Mouse (Mus musculus) liver, embryonic 14.5 days (tissue): ENCODE measurements at regions not wholly inside any gene's neighbourhood (a gene's known extent, or its start where the extent isn't known, plus 50 kb on each side); places are given as distances from the start of the nearest gene placed in this dataset.

ENCODE experiments used
- ATAC-seq: fragments of 200-750 bp; cut with Nextera tagmentation; 2 replicates; pipeline ENCODE4 v1.8.0; 2017; ENCODE audit warnings: moderate number of reproducible peaks, mild to moderate bottlenecking, moderate library complexity; ENCODE audit not compliant: insufficient read depth
- DNase-seq, 3 experiments: peaks; one replicate each; pipeline ENCODE4 v3.0.0-alpha.2; 2012 to 2013; ENCODE audit warnings: low read depth in 3 of 3, low spot score in 3 of 3
- H3K27ac ChIP-seq: fragments of 300-500 bp; sonication (generic); 2 replicates; pipeline ENCODE4 v1.5.1; 2014; ENCODE audit warnings: moderate library complexity, mild to moderate bottlenecking, control low read depth, inconsistent platforms
- H3K27me3 ChIP-seq: fragments of 300-500 bp; sonication (generic); 2 replicates; pipeline ENCODE4 v1.6.1; 2014; ENCODE audit warnings: mild to moderate bottlenecking, low read length, moderate library complexity; ENCODE audit not compliant: control insufficient read depth, insufficient read depth
- H3K36me3 ChIP-seq: fragments of 300-500 bp; sonication (generic); replicated peaks from 2 replicates; pipeline ENCODE4 v1.6.1; 2014; ENCODE audit warnings: low read depth; ENCODE audit not compliant: control insufficient read depth, insufficient read depth
- H3K4me1 ChIP-seq, 2 experiments: fragments of 200-500 bp in 1 of 2; fragments of 300-500 bp in 1 of 2; sonication (generic) in 1 of 2; replicated peaks; 2 replicates each; pipeline ENCODE4 v1.6.1; 2012 to 2014; ENCODE audit warnings: antibody characterized with exemption in 1 of 2, inconsistent platforms in 1 of 2, low read length in 1 of 2; ENCODE audit not compliant: control insufficient read depth in 2 of 2, insufficient read depth in 2 of 2
- H3K4me2 ChIP-seq: fragments of 300-500 bp; sonication (generic); 2 replicates; pipeline ENCODE4 v1.6.1; 2014; ENCODE audit warnings: low read depth, mild to moderate bottlenecking, control low read depth, moderate library complexity
- H3K4me3 ChIP-seq, 2 experiments: fragments of 200-500 bp in 1 of 2; fragments of 300-500 bp in 1 of 2; sonication (generic) in 1 of 2; 2 replicates each; pipeline ENCODE4 v1.5.1; 2012 to 2014; ENCODE audit warnings: low read depth in 2 of 2, low read length in 2 of 2, mild to moderate bottlenecking in 2 of 2, control low read depth in 1 of 2, inconsistent platforms in 1 of 2, moderate library complexity in 1 of 2; ENCODE audit not compliant: insufficient read depth in 1 of 2
- H3K9ac ChIP-seq: fragments of 300-500 bp; sonication (generic); replicated peaks from 2 replicates; pipeline ENCODE4 v1.6.1; 2014; ENCODE audit warnings: mild to moderate bottlenecking, control low read depth, moderate library complexity
- H3K9me3 ChIP-seq: fragments of 300-500 bp; sonication (generic); 2 replicates; pipeline ENCODE4 v1.6.1; 2016; ENCODE audit warnings: low read length, mixed read lengths; ENCODE audit not compliant: control insufficient read depth
- CTCF ChIP-seq: IDR thresholded peaks from 2 replicates; pipeline ENCODE4 v1.5.1; 2016; ENCODE audit warnings: antibody characterized with exemption, low read depth, control low read depth
- EP300 ChIP-seq: IDR thresholded peaks from 2 replicates; pipeline ENCODE4 v1.6.1; 2016; ENCODE audit warnings: antibody characterized with exemption, low read depth
- WGBS: fragments of 180-500 bp; shearing (Covaris S2); extraction: QIAGEN DNeasy Blood & Tissue Kit; methylation state at CpG from one replicate; pipeline ENCODE4 v1.1.7; 2014; ENCODE audit not compliant: insufficient replicate concordance; 5-methylcytosine and 5-hydroxymethylcytosine counted together

- Histone ChIP-seq H3K27me3 (no peaks in the 10 kb centered on the region), H3K4me1 (no peaks in the 10 kb centered on the region), H3K4me3 (no peak overlapping the region), H3K36me3 (no peaks in the 10 kb centered on the region), H3K4me2 (no peak overlapping the region), H3K9me3 (no peaks in the 10 kb centered on the region), H3K9ac (no peak overlapping the region), H3K27ac (no peak overlapping the region)
- 17% methylated on average over 4 of the region's 4 CpGs for WGBS
- TF ChIP-seq EP300 (no peak), CTCF (no peak)
- no peak for DNase-seq
- no peak for ATAC-seq
These were observed 89.8 kb downstream of the Kif26a start for GRCm38 (mm10) chr12:112235841-112236240.

GRCm38 (mm10) chr12:112237061-112237490, 91.1 kb downstream of the Kif26a start:
- no peak overlapping the region for H3K9ac ChIP-seq
- H3K4me1 ChIP-seq = no peaks in the 10 kb centered on the region
- no peak for ATAC-seq
- no peaks in the 10 kb centered on the region for H3K27me3 ChIP-seq
- H3K36me3 ChIP-seq = no peaks in the 10 kb centered on the region
- no peak for DNase-seq
- H3K4me2 ChIP-seq = no peak overlapping the region
- no peak overlapping the region for H3K27ac ChIP-seq
- 59% methylated on average over 13 of the region's 13 CpGs for WGBS
- no peak for TF ChIP-seq CTCF
- no peak for TF ChIP-seq EP300
- H3K9me3 ChIP-seq = no peaks in the 10 kb centered on the region
- H3K4me3 ChIP-seq = no peak overlapping the region

DNA sequence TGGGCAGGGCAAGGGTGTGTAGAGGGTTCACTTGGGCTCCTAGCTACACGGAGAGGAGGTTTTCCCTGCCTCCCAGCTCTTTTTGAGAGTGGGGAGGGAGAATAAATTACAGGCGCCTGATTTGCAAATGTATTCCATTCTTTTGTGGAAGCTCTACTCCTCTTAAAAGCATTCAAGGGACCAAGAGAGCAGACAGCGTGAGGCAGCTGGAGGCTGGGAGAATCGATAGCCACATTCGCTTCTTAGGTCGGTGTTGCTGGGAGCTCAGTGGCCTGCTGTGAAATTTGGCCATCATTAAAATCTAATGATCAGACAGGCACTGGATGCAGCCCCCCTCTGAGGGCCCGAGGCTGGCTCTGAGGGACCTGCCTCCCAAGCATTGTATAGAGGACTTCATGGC, 92.8 kb downstream of the Kif26a start:
- Histone ChIP-seq H3K9me3 (no peaks in the 10 kb centered on the region), H3K9ac (no peak overlapping the region), H3K27me3 (no peaks in the 10 kb centered on the region), H3K4me2 (no peak overlapping the region), H3K4me1 (no peaks in the 10 kb centered on the region), H3K4me3 (no peak overlapping the region), H3K27ac (no peak overlapping the region), H3K36me3 (no peaks in the 10 kb centered on the region)
- ATAC-seq (no peak), DNase-seq (no peak)
- TF ChIP-seq EP300 = no peak
- no peak for TF ChIP-seq CTCF
- 26% methylated on average over 7 of the region's 7 CpGs for WGBS

DNA sequence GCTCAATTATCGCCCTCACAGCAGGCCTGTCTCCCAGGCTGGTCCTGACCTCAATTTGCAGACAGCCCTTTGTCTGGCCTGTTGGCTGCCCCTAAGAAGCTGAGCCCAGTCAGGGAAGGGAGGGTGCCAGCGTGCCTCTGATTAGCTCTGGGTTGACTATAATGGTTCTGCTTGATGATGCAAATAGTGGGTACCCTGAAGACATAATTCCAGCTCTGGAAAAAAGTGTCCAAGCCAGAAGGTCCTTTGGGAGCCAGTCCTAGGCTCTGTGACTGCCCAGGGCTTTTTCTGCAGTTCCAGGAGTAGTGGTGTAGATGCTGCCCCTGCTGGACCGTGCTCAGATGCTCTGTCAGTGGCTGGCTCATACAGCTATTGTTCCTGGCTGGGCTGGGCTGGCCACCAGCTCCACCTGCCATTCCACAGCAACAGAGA, 95.7 kb downstream of the Kif26a start:
- no peak for ATAC-seq
- no peaks in the 10 kb centered on the region for H3K9me3 ChIP-seq

GRCm38 (mm10) chr12:112243231-112243630, 97.2 kb downstream of the Kif26a start:
- no peak overlapping the region for H3K27ac ChIP-seq
- ATAC-seq (no peak), DNase-seq (no peak)
- H3K9ac ChIP-seq = no peak overlapping the region
- H3K27me3 ChIP-seq = no peaks in the 10 kb centered on the region
- WGBS = 56% methylated on average over 5 of the region's 5 CpGs
- no peak overlapping the region for H3K4me3 ChIP-seq
- TF ChIP-seq EP300 (no peak), CTCF (no peak)
- no peak overlapping the region for H3K4me2 ChIP-seq
- H3K36me3 ChIP-seq = no peaks in the 10 kb centered on the region
- no peaks in the 10 kb centered on the region for H3K4me1 ChIP-seq
- no peaks in the 10 kb centered on the region for H3K9me3 ChIP-seq

More for the DNA sequence above, 95.7 kb downstream of the Kif26a start:
- no peak overlapping the region for H3K4me3 ChIP-seq
- TF ChIP-seq EP300 (no peak), CTCF (no peak)
- H3K27me3 ChIP-seq = no peaks in the 10 kb centered on the region
- H3K9ac ChIP-seq = no peak overlapping the region
- no peaks in the 10 kb centered on the region for H3K36me3 ChIP-seq
- no peak for DNase-seq
- H3K4me2 ChIP-seq = no peak overlapping the region
- 12% methylated on average over 3 of the region's 3 CpGs for WGBS
- H3K27ac ChIP-seq = no peak overlapping the region
- no peaks in the 10 kb centered on the region for H3K4me1 ChIP-seq
